Mouse (Mus musculus) neural tube, embryonic 11.5 days (tissue): ENCODE data around the gene Marco. TPM values are rescaled to one million over a fixed set of nuclear protein-coding genes. Genes with fewer than 3 reads are reported as not detected.

Source experiments
- ATAC-seq: fragments of 200-750 bp; cut with Nextera tagmentation; 2 replicates; pipeline ENCODE4 v1.8.0; 2017; ENCODE audit warnings: moderate number of reproducible peaks, mild to moderate bottlenecking, moderate TSS enrichment, moderate library complexity; ENCODE audit not compliant: insufficient read depth, low FRiP score, low TSS enrichment
- DNase-seq: peaks from one replicate; pipeline ENCODE4 v3.0.0-alpha.2; 2015; ENCODE audit warnings: low spot score
- H3K27ac ChIP-seq: fragments of 300-500 bp; sonication (generic); 2 replicates; pipeline ENCODE4 v1.5.1; 2014; ENCODE audit warnings: low read depth, mild to moderate bottlenecking, low read length
- H3K27me3 ChIP-seq: fragments of 300-500 bp; sonication (generic); 2 replicates; pipeline ENCODE4 v1.6.1; 2014; ENCODE audit warnings: mild to moderate bottlenecking, low read length, mixed read lengths; ENCODE audit not compliant: control insufficient read depth, insufficient read depth
- H3K36me3 ChIP-seq: fragments of 300-500 bp; sonication (generic); 2 replicates; pipeline ENCODE4 v1.6.1; 2014; ENCODE audit warnings: mild to moderate bottlenecking, low read length, moderate library complexity, mixed read lengths; ENCODE audit not compliant: control insufficient read depth, insufficient read depth
- H3K4me1 ChIP-seq: fragments of 300-500 bp; sonication (generic); 2 replicates; pipeline ENCODE4 v1.6.1; 2014; ENCODE audit warnings: low read length, mixed read lengths; ENCODE audit not compliant: control insufficient read depth, insufficient read depth
- H3K4me2 ChIP-seq: fragments of 300-500 bp; sonication (generic); 2 replicates; pipeline ENCODE4 v1.6.1; 2014; ENCODE audit warnings: low read depth, mild to moderate bottlenecking, moderate library complexity
- H3K4me3 ChIP-seq: fragments of 300-500 bp; sonication (generic); 2 replicates; pipeline ENCODE4 v1.5.1; 2014; ENCODE audit warnings: low read depth, low read length
- H3K9ac ChIP-seq: fragments of 300-500 bp; sonication (generic); 2 replicates; pipeline ENCODE4 v1.6.1; 2014; ENCODE audit warnings: mild to moderate bottlenecking, low read length
- H3K9me3 ChIP-seq: fragments of 300-500 bp; sonication (generic); 2 replicates; pipeline ENCODE4 v1.6.1; 2016; ENCODE audit warnings: low read length; ENCODE audit not compliant: control insufficient read depth
- WGBS: fragments of 180-500 bp; shearing (Covaris S2); extraction: QIAGEN DNeasy Blood & Tissue Kit; methylation state at CpG from one replicate; pipeline ENCODE4 v1.1.7; 2014; 5-methylcytosine and 5-hydroxymethylcytosine counted together
- polyA plus RNA-seq: library from polyadenylated mRNA; unstranded; fragments of >200 nt; fragmentation: Nextera tagmentation; extraction: Ambion mirVana; gene quantifications from 2 replicates; pipeline ENCODE4 v1.2.1, GENCODE M21; 2014

The Marco gene
- polyA plus RNA-seq, 1 experiment from 2014 or later = 0.77 TPM

- WGBS = 82% methylated on average over 4 of the region's 4 CpGs
These were observed 4.2 kb upstream of the Marco start for GRCm38 (mm10) chr1:120508976-120509375.

GRCm38 (mm10) chr1:120504046-120504710, 646 bp downstream of the Marco start:
- H3K4me3 ChIP-seq = no peak overlapping the region
- H3K9me3 ChIP-seq = no peaks in the 10 kb centered on the region
- H3K4me2 ChIP-seq = no peak overlapping the region
- H3K36me3 ChIP-seq = no peaks in the 10 kb centered on the region
- no peak overlapping the region for H3K27ac ChIP-seq
- ATAC-seq (no peak), DNase-seq (no peak)
- H3K27me3 ChIP-seq = no peaks in the 10 kb centered on the region
- H3K9ac ChIP-seq = no peak overlapping the region
- WGBS = 79% methylated on average over 6 of the region's 6 CpGs
- H3K4me1 ChIP-seq = no peaks in the 10 kb centered on the region

More at GRCm38 (mm10) chr1:120508976-120509375, 4.2 kb upstream of the Marco start:
- H3K9ac ChIP-seq = no peak overlapping the region
- H3K27ac ChIP-seq = no peak overlapping the region
- ATAC-seq = no peak
- no peak for DNase-seq
- no peak overlapping the region for H3K4me3 ChIP-seq
- H3K9me3 ChIP-seq = no peaks in the 10 kb centered on the region
- no peaks in the 10 kb centered on the region for H3K27me3 ChIP-seq
- H3K4me1 ChIP-seq = no peaks in the 10 kb centered on the region
- H3K36me3 ChIP-seq = no peaks in the 10 kb centered on the region
- no peak overlapping the region for H3K4me2 ChIP-seq

DNA sequence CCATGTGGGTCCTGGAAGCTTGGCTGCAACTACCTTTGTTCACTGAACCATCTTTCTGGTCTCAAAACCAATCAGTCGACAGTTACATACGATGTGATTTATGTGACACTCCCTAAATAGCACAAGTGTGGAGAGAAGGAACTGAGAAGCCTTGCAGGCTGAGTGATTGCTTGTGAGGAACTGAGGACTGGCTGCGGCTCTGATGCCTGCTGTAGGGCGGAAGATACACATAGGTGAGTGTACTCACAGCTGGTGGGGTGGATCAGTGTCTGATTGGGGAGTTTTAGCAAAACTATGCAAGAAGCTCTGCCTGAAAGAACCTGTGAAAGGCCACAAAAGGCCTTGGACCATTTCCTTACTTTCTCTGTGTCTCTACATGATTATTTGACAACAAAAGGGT, 3.3 kb downstream of the Marco start:
- Histone ChIP-seq H3K27me3 (no peaks in the 10 kb centered on the region), H3K27ac (no peak overlapping the region), H3K4me2 (no peak overlapping the region), H3K4me1 (no peaks in the 10 kb centered on the region), H3K9me3 (no peaks in the 10 kb centered on the region), H3K36me3 (no peaks in the 10 kb centered on the region), H3K4me3 (no peak overlapping the region), H3K9ac (no peak overlapping the region)
- no peak for ATAC-seq
- DNase-seq = no peak
- WGBS = 74% methylated on average over 4 of the region's 4 CpGs

- 87% methylated on average over 4 of the region's 4 CpGs for WGBS
- Histone ChIP-seq H3K27ac (no peak overlapping the region), H3K36me3 (no peaks in the 10 kb centered on the region), H3K4me1 (no peaks in the 10 kb centered on the region), H3K9me3 (no peaks in the 10 kb centered on the region), H3K27me3 (no peaks in the 10 kb centered on the region), H3K4me2 (no peak overlapping the region), H3K9ac (no peak overlapping the region), H3K4me3 (no peak overlapping the region)
- no peak for ATAC-seq
- no peak for DNase-seq
These were observed 6.8 kb downstream of the Marco start for GRCm38 (mm10) chr1:120498036-120498435.

DNA sequence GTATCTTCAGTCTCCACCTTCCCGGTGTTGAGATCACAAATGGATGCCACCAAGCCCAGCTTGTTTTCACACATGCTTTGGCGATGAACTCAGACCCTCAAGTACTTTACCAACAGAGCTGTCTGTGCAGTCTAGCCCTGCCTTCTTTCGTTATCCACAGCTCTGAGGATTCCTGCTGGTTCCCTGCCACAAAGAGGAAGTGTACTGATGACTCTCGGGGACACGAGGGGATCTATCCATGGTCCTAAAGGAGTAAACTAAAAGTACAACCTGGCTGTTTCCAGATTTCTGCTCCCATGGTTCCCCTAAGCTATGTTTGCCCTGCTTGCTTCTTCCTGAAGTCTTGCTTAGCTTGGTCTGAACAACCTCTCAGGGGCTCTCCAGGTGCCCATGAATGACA, 23.9 kb downstream of the Marco start:
- H3K36me3 ChIP-seq = no peaks in the 10 kb centered on the region
- H3K27me3 ChIP-seq = no peaks in the 10 kb centered on the region
- DNase-seq (no peak), ATAC-seq (no peak)
- H3K4me1 ChIP-seq = no peaks in the 10 kb centered on the region
- H3K9ac ChIP-seq = no peak overlapping the region
- H3K27ac ChIP-seq = no peak overlapping the region
- WGBS = 25% methylated on average over 5 of the region's 5 CpGs
- H3K9me3 ChIP-seq = no peaks in the 10 kb centered on the region
- H3K4me2 ChIP-seq = no peak overlapping the region
- H3K4me3 ChIP-seq = no peak overlapping the region

DNA sequence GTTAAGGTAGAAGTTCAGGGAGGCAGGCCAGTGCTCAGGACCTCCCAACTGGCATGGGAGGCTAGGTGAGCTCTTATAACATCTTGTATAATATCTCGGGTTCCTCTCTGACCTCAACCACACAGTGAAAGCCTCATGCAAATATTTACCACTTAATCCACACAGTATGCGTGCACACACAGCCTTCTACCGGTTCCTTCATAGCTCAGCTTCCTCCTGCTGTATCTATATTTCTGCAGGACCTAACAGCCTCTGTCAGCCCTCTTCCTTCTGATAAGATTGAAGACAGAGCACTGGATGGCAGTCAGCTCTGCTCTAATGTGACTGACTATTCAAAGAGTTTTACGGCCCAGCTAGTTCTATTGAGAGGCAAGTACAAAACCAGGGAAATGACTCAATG, 30.0 kb downstream of the Marco start:
- Histone ChIP-seq H3K4me2 (no peak overlapping the region), H3K9ac (no peak overlapping the region), H3K27me3 (no peaks in the 10 kb centered on the region), H3K27ac (no peak overlapping the region), H3K4me3 (no peak overlapping the region), H3K36me3 (no peaks in the 10 kb centered on the region), H3K9me3 (no peaks in the 10 kb centered on the region), H3K4me1 (no peaks in the 10 kb centered on the region)
- no peak for DNase-seq
- WGBS = 60% methylated on average over 4 of the region's 4 CpGs
- no peak for ATAC-seq

- no peak for ATAC-seq
- H3K4me3 ChIP-seq = no peak overlapping the region
- no peak overlapping the region for H3K4me2 ChIP-seq
- no peaks in the 10 kb centered on the region for H3K27me3 ChIP-seq
- H3K27ac ChIP-seq = no peak overlapping the region
- H3K9me3 ChIP-seq = no peaks in the 10 kb centered on the region
- 12% methylated on average over 15 of the region's 15 CpGs for WGBS
- no peaks in the 10 kb centered on the region for H3K36me3 ChIP-seq
- peak; percentile 79 for DNase-seq
- no peak overlapping the region for H3K9ac ChIP-seq
- peaks cover 6% of the 10 kb centered on the region; the same call in 1 of the 2 replicates for H3K4me1 ChIP-seq
These were observed 35.9 kb downstream of the Marco start for GRCm38 (mm10) chr1:120468891-120469290.

GRCm38 (mm10) chr1:120467323-120467722, 37.5 kb downstream of the Marco start:
- no peak overlapping the region for H3K9ac ChIP-seq

GRCm38 (mm10) chr1:120466751-120467150, 38.1 kb downstream of the Marco start:
- DNase-seq (peak; percentile 50), ATAC-seq (no peak; the same call in 1 of the 2 replicates)
- Histone ChIP-seq H3K4me1 (peaks cover 8% of the 10 kb centered on the region; the same call in 1 of the 2 replicates), H3K9me3 (no peaks in the 10 kb centered on the region), H3K9ac (no peak overlapping the region), H3K27me3 (no peaks in the 10 kb centered on the region), H3K4me2 (no peak overlapping the region), H3K36me3 (no peaks in the 10 kb centered on the region), H3K27ac (no peak overlapping the region), H3K4me3 (no peak overlapping the region)
- 5% methylated on average over 7 of the region's 7 CpGs for WGBS

More at GRCm38 (mm10) chr1:120467323-120467722, 37.5 kb downstream of the Marco start:
- 96% methylated on average over 2 of the region's 2 CpGs for WGBS
- H3K4me1 ChIP-seq = peaks cover 8% of the 10 kb centered on the region; the same call in 1 of the 2 replicates
- no peak overlapping the region for H3K4me2 ChIP-seq
- no peaks in the 10 kb centered on the region for H3K36me3 ChIP-seq
- DNase-seq (no peak), ATAC-seq (no peak)
- H3K27ac ChIP-seq = no peak overlapping the region
- no peaks in the 10 kb centered on the region for H3K27me3 ChIP-seq
- H3K4me3 ChIP-seq = no peak overlapping the region
- no peaks in the 10 kb centered on the region for H3K9me3 ChIP-seq
